ENCODE assay signal across 9 mouse cellular contexts in genomic region chr15:40114600-40115271, GRCm38 (mm10). TPM values are rescaled to one million over a fixed set of nuclear protein-coding genes. Genes with fewer than 3 reads are reported as not detected.
A peak's percentile ranks its signal among the peaks of the same experiment; 100 is the strongest.
DNase-seq lines count a peak whose midpoint lies in the region; ATAC-seq and TF ChIP-seq lines count a peak whose summit lies in the region.
"Had no signal": no experiment of that assay in that cellular context is flagged by ENCODE, and none has a peak within 500 bp of the region (broad histone marks: within the 10 kb centered on the region; RNA-seq: fewer than 3 reads in every experiment).

No protein-coding gene starts in this region.

- H3K27me3 ChIP-seq in intestine, embryonic 15.5 days (replicated peaks) = no peaks in the 10 kb centered on the region
- H3K27me3 ChIP-seq in intestine, postnatal 0 days (replicated peaks; ENCODE audit: control insufficient read depth, insufficient read depth, low read length) = no peaks in the 10 kb centered on the region
- no peaks in the 10 kb centered on the region for H3K27me3 ChIP-seq in embryonic facial prominence, embryonic 11.5 days (ENCODE audit: control insufficient read depth, insufficient read depth, low read length)
- no peaks in the 10 kb centered on the region for H3K27me3 ChIP-seq in hindbrain, postnatal 0 days (ENCODE audit: insufficient read depth, low read length)
- H3K27me3 ChIP-seq in midbrain, embryonic 14.5 days (ENCODE audit: control insufficient read depth, insufficient read depth, low read length) = no peaks in the 10 kb centered on the region
- H3K27me3 ChIP-seq: stomach, embryonic 15.5 days had no signal

- TF ChIP-seq CTCF in intestine, postnatal 0 days (IDR thresholded peaks at IDR 0.05; ENCODE audit: low read depth) = no peak
- no peak for TF ChIP-seq CTCF in hindbrain, postnatal 0 days (IDR thresholded peaks at IDR 0.05; ENCODE audit: low read depth)

- no peaks in the 10 kb centered on the region for H3K9me3 ChIP-seq in intestine, embryonic 15.5 days
- H3K9me3 ChIP-seq in intestine, postnatal 0 days (ENCODE audit: control insufficient read depth) = no peaks in the 10 kb centered on the region
- no peaks in the 10 kb centered on the region for H3K9me3 ChIP-seq in embryonic facial prominence, embryonic 11.5 days (replicated peaks; ENCODE audit: control insufficient read depth, low read length)
- no peaks in the 10 kb centered on the region for H3K9me3 ChIP-seq in hindbrain, postnatal 0 days (ENCODE audit: low read length)
- H3K9me3 ChIP-seq in midbrain, embryonic 14.5 days (ENCODE audit: control insufficient read depth, low read length) = no peaks in the 10 kb centered on the region
- H3K9me3 ChIP-seq: stomach, embryonic 15.5 days had no signal

- no peaks in the 10 kb centered on the region for H3K4me1 ChIP-seq in intestine, embryonic 15.5 days (replicated peaks)
- no peaks in the 10 kb centered on the region for H3K4me1 ChIP-seq in intestine, postnatal 0 days (replicated peaks; ENCODE audit: control insufficient read depth, insufficient read depth, low read length)
- H3K4me1 ChIP-seq in embryonic facial prominence, embryonic 11.5 days (ENCODE audit: control insufficient read depth, insufficient read depth, low read length) = no peaks in the 10 kb centered on the region
- no peaks in the 10 kb centered on the region for H3K4me1 ChIP-seq in hindbrain, postnatal 0 days (ENCODE audit: insufficient read depth, low read length)
- peaks cover 6% of the 10 kb centered on the region for H3K4me1 ChIP-seq in midbrain, embryonic 14.5 days (ENCODE audit: control insufficient read depth, insufficient read depth, low read length)
- H3K4me1 ChIP-seq: stomach, embryonic 15.5 days had no signal

- 0 out of 2 replicates have a peak, but pooled peaks have one; percentile 31 for ATAC-seq in intestine, embryonic 15.5 days
- ATAC-seq in intestine, postnatal 0 days = no peak
- peak; percentile 78 for ATAC-seq in embryonic facial prominence, embryonic 11.5 days (replicated peaks; ENCODE audit: insufficient number of reproducible peaks, low FRiP score, low TSS enrichment, low read depth)
- peak; percentile 85 for ATAC-seq in hindbrain, postnatal 0 days
- ATAC-seq in midbrain, embryonic 14.5 days (ENCODE audit: low FRiP score, low TSS enrichment) = peak; percentile 75

- H3K27ac ChIP-seq in intestine, embryonic 15.5 days = no peak overlapping the region
- H3K27ac ChIP-seq in intestine, postnatal 0 days (ENCODE audit: low read depth, low read length) = no peak overlapping the region
- H3K27ac ChIP-seq in embryonic facial prominence, embryonic 11.5 days (replicated peaks; ENCODE audit: low read depth, low read length) = no peak overlapping the region
- no peak overlapping the region for H3K27ac ChIP-seq in hindbrain, postnatal 0 days
- H3K27ac ChIP-seq in midbrain, embryonic 14.5 days (replicated peaks; ENCODE audit: low read depth, low read length) = peak overlapping the region; percentile 67
- H3K27ac ChIP-seq: stomach, embryonic 15.5 days had no signal

- H3K4me2 ChIP-seq in intestine, embryonic 15.5 days (replicated peaks) = peak overlapping the region; percentile 24
- H3K4me2 ChIP-seq in intestine, postnatal 0 days (replicated peaks; ENCODE audit: low read depth) = no peak overlapping the region
- H3K4me2 ChIP-seq in embryonic facial prominence, embryonic 11.5 days (ENCODE audit: low read depth, low read length) = peak overlapping the region; percentile 37
- H3K4me2 ChIP-seq in hindbrain, postnatal 0 days (ENCODE audit: low read depth, low read length) = peak overlapping the region; percentile 40
- H3K4me2 ChIP-seq in midbrain, embryonic 14.5 days (ENCODE audit: low read length) = peak overlapping the region; percentile 49
- H3K4me2 ChIP-seq: stomach, embryonic 15.5 days had no signal

- no peaks in the 10 kb centered on the region for H3K36me3 ChIP-seq in intestine, embryonic 15.5 days
- H3K36me3 ChIP-seq in intestine, postnatal 0 days (ENCODE audit: control insufficient read depth, insufficient read depth) = no peaks in the 10 kb centered on the region
- no peaks in the 10 kb centered on the region for H3K36me3 ChIP-seq in embryonic facial prominence, embryonic 11.5 days (replicated peaks; ENCODE audit: control insufficient read depth, insufficient read depth, low read depth, low read length)
- H3K36me3 ChIP-seq in hindbrain, postnatal 0 days (ENCODE audit: insufficient read depth, low read length) = no peaks in the 10 kb centered on the region
- H3K36me3 ChIP-seq in midbrain, embryonic 14.5 days (ENCODE audit: control insufficient read depth, insufficient read depth, low read length) = no peaks in the 10 kb centered on the region
- H3K36me3 ChIP-seq: stomach, embryonic 15.5 days had no signal

- DNase-seq in embryonic facial prominence, embryonic 11.5 days (ENCODE audit: low spot score) = peak; percentile 51
- peak; percentile 44 for DNase-seq in hindbrain, postnatal 0 days (ENCODE audit: low spot score)
- DNase-seq in midbrain, embryonic 14.5 days = peak; percentile 70
- no peak for DNase-seq in cerebellum, postnatal 4 days (ENCODE audit: low spot score in 2 of 2)
- DNase-seq in thymus, postnatal 36 days = no peak
- DNase-seq in ovary, postnatal 14 days (ENCODE audit: low spot score) = no peak

- H3K9ac ChIP-seq in intestine, embryonic 15.5 days = no peak overlapping the region
- H3K9ac ChIP-seq in intestine, postnatal 0 days (ENCODE audit: low read depth, low read length) = no peak overlapping the region
- peak overlapping the region; percentile 25; the same call in 1 of the 2 replicates for H3K9ac ChIP-seq in embryonic facial prominence, embryonic 11.5 days (replicated peaks; ENCODE audit: low read length)
- no peak overlapping the region for H3K9ac ChIP-seq in hindbrain, postnatal 0 days (replicated peaks; ENCODE audit: low read length)
- H3K9ac ChIP-seq in midbrain, embryonic 14.5 days (replicated peaks; ENCODE audit: low read length) = peak overlapping the region; percentile 29
- H3K9ac ChIP-seq: stomach, embryonic 15.5 days had no signal

- WGBS in intestine, embryonic 15.5 days = 46% methylated on average over 22 of the region's 22 CpGs
- WGBS in intestine, postnatal 0 days = 37% methylated on average over 22 of the region's 22 CpGs
- 20% methylated on average over 22 of the region's 22 CpGs for WGBS in embryonic facial prominence, embryonic 11.5 days
- 23% methylated on average over 22 of the region's 22 CpGs for WGBS in hindbrain, postnatal 0 days
- 21% methylated on average over 22 of the region's 22 CpGs for WGBS in midbrain, embryonic 14.5 days

- H3K4me3 ChIP-seq in intestine, embryonic 15.5 days (replicated peaks) = no peak overlapping the region
- H3K4me3 ChIP-seq in intestine, postnatal 0 days (ENCODE audit: low read depth, low read length) = no peak overlapping the region
- H3K4me3 ChIP-seq in embryonic facial prominence, embryonic 11.5 days (ENCODE audit: low read depth, low read length) = peak overlapping the region; percentile 14; the same call in 1 of the 2 replicates
- H3K4me3 ChIP-seq in hindbrain, postnatal 0 days (ENCODE audit: low read length) = no peak overlapping the region
- H3K4me3 ChIP-seq in midbrain, embryonic 14.5 days (replicated peaks; ENCODE audit: low read depth, low read length) = 0 out of 2 replicates have a peak overlapping the region, but pooled peaks have one; percentile 10
- H3K4me3 ChIP-seq: stomach, embryonic 15.5 days had no signal

RNA-seq across cellular contexts. Expression of gene 9330182O14Rik, which starts 19.4 kb away (rescaled TPM):
- polyA plus RNA-seq in intestine, embryonic 15.5 days (2015; fragmentation: Nextera tagmentation; extraction: Ambion mirVana) = not detected in 2 replicates
- polyA plus RNA-seq in intestine, postnatal 0 days (2015; fragmentation: Nextera tagmentation; extraction: Ambion mirVana) = not detected in 2 replicates
- polyA plus RNA-seq in embryonic facial prominence, embryonic 11.5 days (2014; fragmentation: Nextera tagmentation; extraction: Ambion mirVana) = not detected in 2 replicates
- not detected in 2 replicates for total RNA-seq in hindbrain, postnatal 0 days (2014; rRNA removed)
- 0.15 TPM in 1 of 2 replicates, not detected in the other for polyA plus RNA-seq in hindbrain, postnatal 0 days (2015; fragmentation: Nextera tagmentation; extraction: Ambion mirVana)
- not detected in 2 replicates for polyA plus RNA-seq in midbrain, embryonic 14.5 days (2014; fragmentation: Nextera tagmentation; extraction: Ambion mirVana)
- polyA plus RNA-seq: stomach, embryonic 15.5 days had no signal

Comparison
In these comparisons a context has a peak if more than half of its experiments do, and no peak if none do; other contexts are left out.
1. H3K4me3 ChIP-seq: peak in embryonic facial prominence, embryonic 11.5 days (single experiment) and midbrain, embryonic 14.5 days (single experiment); none in intestine, embryonic 15.5 days (single experiment), intestine, postnatal 0 days (single experiment) and hindbrain, postnatal 0 days (single experiment).
2. H3K9ac ChIP-seq: peak in embryonic facial prominence, embryonic 11.5 days (single experiment) and midbrain, embryonic 14.5 days (single experiment); none in intestine, embryonic 15.5 days (single experiment), intestine, postnatal 0 days (single experiment) and hindbrain, postnatal 0 days (single experiment).
3. DNase-seq: peak in embryonic facial prominence, embryonic 11.5 days (single experiment), hindbrain, postnatal 0 days (single experiment) and midbrain, embryonic 14.5 days (single experiment); none in cerebellum, postnatal 4 days (0 of 2), thymus, postnatal 36 days (0 of 2) and ovary, postnatal 14 days (single experiment).